Mouse (Mus musculus): ENCODE data around the gene Cdcp1. TPM values are rescaled to one million over a fixed set of nuclear protein-coding genes. Genes with fewer than 3 reads are reported as not detected.

Cdcp1 gene
- polyA plus RNA-seq, 1 experiment, result not detected

DNA sequence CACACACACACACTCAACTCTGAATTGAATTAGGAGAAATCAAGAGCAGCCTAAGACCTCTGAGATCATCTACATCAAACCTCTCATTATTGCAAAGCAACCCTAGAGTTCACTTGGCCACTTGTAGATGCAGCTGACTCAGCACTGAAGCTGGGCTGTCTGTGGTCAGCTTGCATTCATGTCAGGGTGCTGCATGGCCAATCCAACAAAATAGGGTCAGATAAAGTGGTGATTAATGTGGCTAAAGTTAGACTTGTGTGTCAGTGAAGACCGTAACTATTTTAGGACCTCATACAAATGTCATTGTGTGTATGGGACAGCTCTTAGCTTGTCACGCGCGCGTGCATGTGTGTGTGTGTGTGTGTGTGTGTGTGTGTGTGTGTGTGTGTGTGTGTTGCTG is 28.2 kb downstream of the Cdcp1 start:
- Histone ChIP-seq H3K4me1 (ENCODE audit: control insufficient read depth) (no peaks in the 10 kb centered on the region), H3K4me3 (replicated peaks) (no peak overlapping the region), H3K9me3 (ENCODE audit: control insufficient read depth, low read length) (peaks cover 4% of the 10 kb centered on the region; the same call in 1 of the 2 replicates), H3K36me3 (ENCODE audit: control insufficient read depth) (no peaks in the 10 kb centered on the region), H3K27me3 (ENCODE audit: control insufficient read depth) (no peaks in the 10 kb centered on the region)
- TF ChIP-seq GATA1 (IDR thresholded peaks at IDR 0.05; ENCODE audit: low read length), result no peak
- no peak for TF ChIP-seq TAL1 (IDR thresholded peaks at IDR 0.05; ENCODE audit: low read length)

DNA sequence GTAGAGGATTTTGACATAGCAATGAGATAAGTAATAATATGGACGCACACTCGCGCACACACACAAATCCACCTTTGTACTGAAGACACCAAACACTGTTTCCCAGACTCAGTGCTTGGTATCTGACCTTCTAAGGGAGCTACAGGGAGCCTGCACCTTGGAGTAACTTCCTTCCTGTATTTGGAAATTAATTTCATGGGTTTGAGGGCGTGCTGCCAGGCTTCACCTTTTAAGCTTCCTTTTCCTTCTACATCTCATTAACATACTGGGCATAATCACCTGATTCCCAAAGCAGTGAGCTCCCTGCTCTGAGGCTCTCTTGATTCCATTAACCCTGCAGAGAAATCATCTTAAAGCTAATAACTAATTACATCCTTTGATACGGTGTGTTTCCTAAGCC is 29.7 kb downstream of the Cdcp1 start:
- TF ChIP-seq TAL1 (IDR thresholded peaks at IDR 0.05; ENCODE audit: low read length) (no peak), GATA1 (IDR thresholded peaks at IDR 0.05; ENCODE audit: low read length) (no peak)
- Histone ChIP-seq H3K9me3 (ENCODE audit: control insufficient read depth, low read length) (peaks cover 4% of the 10 kb centered on the region; the same call in 1 of the 2 replicates), H3K4me3 (replicated peaks) (no peak overlapping the region), H3K27me3 (ENCODE audit: control insufficient read depth) (no peaks in the 10 kb centered on the region), H3K4me1 (ENCODE audit: control insufficient read depth) (no peaks in the 10 kb centered on the region), H3K36me3 (ENCODE audit: control insufficient read depth) (no peaks in the 10 kb centered on the region)

DNA sequence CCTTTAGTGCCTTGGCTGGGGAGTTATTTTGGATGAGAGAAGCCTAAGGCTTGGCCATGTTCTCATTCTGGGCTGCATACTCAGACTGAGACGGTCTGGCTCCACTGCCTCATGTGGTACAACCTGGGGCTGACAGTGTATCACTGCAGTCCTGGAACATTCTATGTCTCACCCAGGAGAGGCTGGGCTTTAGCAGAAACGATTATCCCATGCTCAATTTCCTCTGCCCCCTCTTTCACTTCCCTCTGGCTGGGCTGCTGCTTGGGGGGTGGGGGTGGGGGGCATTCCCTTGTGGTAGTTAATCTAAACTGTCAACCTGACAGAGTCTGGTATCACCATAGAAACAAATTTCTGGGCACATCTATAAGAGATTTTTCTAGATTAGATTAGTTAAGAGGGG is 30.3 kb downstream of the Cdcp1 start:
- no peak for TF ChIP-seq TAL1 (IDR thresholded peaks at IDR 0.05; ENCODE audit: low read length)
- TF ChIP-seq GATA1 (IDR thresholded peaks at IDR 0.05; ENCODE audit: low read length), result no peak
- Histone ChIP-seq H3K9me3 (ENCODE audit: control insufficient read depth, low read length) (peaks cover 4% of the 10 kb centered on the region; the same call in 1 of the 2 replicates), H3K36me3 (ENCODE audit: control insufficient read depth) (no peaks in the 10 kb centered on the region), H3K27me3 (ENCODE audit: control insufficient read depth) (no peaks in the 10 kb centered on the region), H3K4me1 (ENCODE audit: control insufficient read depth) (no peaks in the 10 kb centered on the region), H3K4me3 (replicated peaks) (no peak overlapping the region)

DNA sequence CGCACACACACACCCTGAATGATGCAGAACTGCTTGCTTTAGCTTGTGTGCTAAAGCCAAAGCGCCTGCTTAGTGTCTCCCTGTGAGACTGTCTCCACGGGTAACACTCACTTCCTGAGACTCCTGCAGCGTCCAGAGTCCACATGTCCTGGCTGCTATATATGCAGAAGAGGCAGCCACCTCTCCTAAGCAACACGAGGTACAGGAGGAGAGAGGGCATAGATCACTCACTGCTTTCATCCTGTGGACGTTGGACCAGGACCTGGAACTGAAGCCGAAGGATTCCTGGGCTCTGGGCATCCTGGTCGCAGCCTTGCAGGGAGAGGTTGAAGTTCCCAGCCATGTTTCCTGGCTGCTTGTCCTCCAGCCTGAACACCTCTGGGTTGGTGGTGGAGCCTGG is 32.6 kb downstream of the Cdcp1 start:
- Histone ChIP-seq H3K36me3 (ENCODE audit: control insufficient read depth) (no peaks in the 10 kb centered on the region), H3K4me3 (replicated peaks) (no peak overlapping the region), H3K27me3 (ENCODE audit: control insufficient read depth) (no peaks in the 10 kb centered on the region; the same call in 1 of the 2 replicates), H3K4me1 (ENCODE audit: control insufficient read depth) (no peaks in the 10 kb centered on the region), H3K9me3 (ENCODE audit: control insufficient read depth, low read length) (no peaks in the 10 kb centered on the region)
- TF ChIP-seq TAL1 (IDR thresholded peaks at IDR 0.05; ENCODE audit: low read length), result no peak
- TF ChIP-seq GATA1 (IDR thresholded peaks at IDR 0.05; ENCODE audit: low read length), result no peak

DNA sequence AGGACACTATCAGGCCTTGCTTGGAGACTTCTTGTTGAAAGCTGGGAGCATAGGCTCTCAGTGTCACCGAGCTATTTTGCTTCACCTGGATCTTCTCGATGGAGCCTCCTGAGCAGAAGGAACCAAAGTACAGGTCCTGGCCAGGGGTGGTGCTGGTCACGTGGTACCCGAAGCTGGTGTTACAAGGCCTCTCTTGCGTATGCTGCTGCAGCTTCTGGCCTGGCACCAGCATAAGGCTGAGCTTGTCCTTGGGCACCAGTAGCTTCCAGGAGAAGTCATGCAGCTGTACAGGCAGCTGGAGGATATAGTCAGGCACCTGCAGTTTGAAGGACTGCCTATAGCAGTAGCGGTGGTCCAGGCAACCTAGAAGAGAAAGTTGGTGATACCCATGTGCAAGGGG is 35.8 kb downstream of the Cdcp1 start:
- TF ChIP-seq TAL1 (IDR thresholded peaks at IDR 0.05; ENCODE audit: low read length) (no peak), GATA1 (IDR thresholded peaks at IDR 0.05; ENCODE audit: low read length) (no peak)
- no peaks in the 10 kb centered on the region for H3K9me3 ChIP-seq (ENCODE audit: control insufficient read depth, low read length)
- H3K4me3 ChIP-seq (replicated peaks), result no peak overlapping the region
- no peaks in the 10 kb centered on the region for H3K4me1 ChIP-seq (ENCODE audit: control insufficient read depth)
- H3K36me3 ChIP-seq (ENCODE audit: control insufficient read depth), result no peaks in the 10 kb centered on the region
- H3K27me3 ChIP-seq (ENCODE audit: control insufficient read depth), result no peaks in the 10 kb centered on the region; the same call in 1 of the 2 replicates

DNA sequence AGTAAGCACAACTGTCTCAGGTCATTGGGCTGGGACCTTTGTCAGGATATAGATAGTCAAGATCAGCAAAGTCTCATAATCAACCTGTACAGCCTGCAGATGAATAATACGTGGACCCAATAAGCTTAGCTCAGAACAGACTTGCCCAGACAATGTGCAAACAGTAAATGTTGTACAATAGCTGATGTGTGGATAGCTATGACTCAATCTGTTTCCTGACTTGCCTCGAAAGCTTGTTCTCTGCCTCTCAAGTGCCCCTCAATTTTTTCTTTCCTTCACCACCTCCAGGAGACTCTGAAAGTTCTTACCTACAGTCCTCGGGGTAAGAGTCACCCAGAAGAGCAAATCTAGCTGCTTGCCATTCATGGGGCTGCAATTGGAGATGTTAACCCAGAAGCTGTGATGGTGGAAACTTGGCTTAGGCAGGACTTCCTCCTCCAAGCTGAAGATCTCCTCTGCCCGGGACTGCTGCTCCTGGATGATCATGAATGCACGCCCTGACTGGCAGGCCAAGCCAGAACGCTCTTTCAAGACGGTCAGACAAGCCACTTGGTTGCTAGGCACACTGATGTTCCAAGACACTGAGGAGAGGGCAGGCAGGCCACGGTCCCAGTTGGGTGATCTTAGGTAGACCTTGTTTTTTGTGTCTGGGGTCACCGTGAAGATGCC is 38.3 kb downstream of the Cdcp1 start:
- Histone ChIP-seq H3K9me3 (ENCODE audit: control insufficient read depth, low read length) (no peaks in the 10 kb centered on the region), H3K4me3 (replicated peaks) (no peak overlapping the region), H3K36me3 (ENCODE audit: control insufficient read depth) (no peaks in the 10 kb centered on the region), H3K4me1 (ENCODE audit: control insufficient read depth) (no peaks in the 10 kb centered on the region), H3K27me3 (ENCODE audit: control insufficient read depth) (no peaks in the 10 kb centered on the region; the same call in 1 of the 2 replicates)
- no peak for TF ChIP-seq TAL1 (IDR thresholded peaks at IDR 0.05; ENCODE audit: low read length)
- no peak for TF ChIP-seq GATA1 (IDR thresholded peaks at IDR 0.05; ENCODE audit: low read length)

DNA sequence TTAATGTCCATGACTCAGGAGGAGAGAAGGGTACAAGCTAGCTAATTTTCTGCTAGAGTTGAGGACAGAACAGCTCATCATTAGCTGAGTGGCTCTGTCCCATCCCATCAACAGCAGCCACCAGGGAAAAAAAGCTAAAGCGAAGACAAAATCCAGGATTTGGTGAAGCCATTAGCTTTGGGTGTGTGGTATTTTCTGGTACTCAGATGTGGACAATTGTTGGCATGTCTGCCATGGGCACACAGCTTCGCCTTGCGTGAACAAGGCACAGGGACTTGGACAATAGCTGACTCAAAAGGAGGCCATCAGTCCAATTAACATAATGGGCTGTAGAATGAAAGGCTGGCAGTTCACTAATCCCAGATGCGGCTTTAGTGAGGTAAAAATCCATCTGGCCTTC is 41.5 kb downstream of the Cdcp1 start:
- Histone ChIP-seq H3K4me3 (replicated peaks) (no peak overlapping the region), H3K9me3 (ENCODE audit: control insufficient read depth, low read length) (no peaks in the 10 kb centered on the region), H3K36me3 (ENCODE audit: control insufficient read depth) (no peaks in the 10 kb centered on the region), H3K27me3 (ENCODE audit: control insufficient read depth) (no peaks in the 10 kb centered on the region), H3K4me1 (ENCODE audit: control insufficient read depth) (no peaks in the 10 kb centered on the region)
- TF ChIP-seq GATA1 (IDR thresholded peaks at IDR 0.05; ENCODE audit: low read length) (no peak), TAL1 (IDR thresholded peaks at IDR 0.05; ENCODE audit: low read length) (no peak)

DNA sequence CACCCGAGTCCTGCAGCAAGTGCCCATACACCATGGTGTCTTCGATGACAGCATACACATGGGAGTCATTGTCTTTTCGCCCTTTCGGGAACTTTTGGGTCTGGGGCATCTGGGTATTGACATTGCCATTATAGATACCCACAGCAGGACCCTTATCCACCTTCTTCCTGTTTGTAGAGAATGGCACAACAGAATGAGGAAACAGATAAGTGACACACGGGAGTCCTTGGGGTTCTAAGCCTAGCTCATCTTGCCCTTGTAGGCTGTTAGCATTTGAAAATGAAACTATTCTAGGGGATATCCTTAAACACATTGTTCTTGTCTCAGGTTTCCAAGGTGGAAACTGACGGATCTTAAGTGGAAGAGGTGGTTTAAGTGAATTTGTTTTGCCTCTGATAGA is 42.1 kb downstream of the Cdcp1 start:
- Histone ChIP-seq H3K9me3 (ENCODE audit: control insufficient read depth, low read length) (no peaks in the 10 kb centered on the region), H3K4me3 (replicated peaks) (no peak overlapping the region), H3K36me3 (ENCODE audit: control insufficient read depth) (no peaks in the 10 kb centered on the region), H3K4me1 (ENCODE audit: control insufficient read depth) (no peaks in the 10 kb centered on the region), H3K27me3 (ENCODE audit: control insufficient read depth) (no peaks in the 10 kb centered on the region)
- TF ChIP-seq GATA1 (IDR thresholded peaks at IDR 0.05; ENCODE audit: low read length), result no peak
- no peak for TF ChIP-seq TAL1 (IDR thresholded peaks at IDR 0.05; ENCODE audit: low read length)

DNA sequence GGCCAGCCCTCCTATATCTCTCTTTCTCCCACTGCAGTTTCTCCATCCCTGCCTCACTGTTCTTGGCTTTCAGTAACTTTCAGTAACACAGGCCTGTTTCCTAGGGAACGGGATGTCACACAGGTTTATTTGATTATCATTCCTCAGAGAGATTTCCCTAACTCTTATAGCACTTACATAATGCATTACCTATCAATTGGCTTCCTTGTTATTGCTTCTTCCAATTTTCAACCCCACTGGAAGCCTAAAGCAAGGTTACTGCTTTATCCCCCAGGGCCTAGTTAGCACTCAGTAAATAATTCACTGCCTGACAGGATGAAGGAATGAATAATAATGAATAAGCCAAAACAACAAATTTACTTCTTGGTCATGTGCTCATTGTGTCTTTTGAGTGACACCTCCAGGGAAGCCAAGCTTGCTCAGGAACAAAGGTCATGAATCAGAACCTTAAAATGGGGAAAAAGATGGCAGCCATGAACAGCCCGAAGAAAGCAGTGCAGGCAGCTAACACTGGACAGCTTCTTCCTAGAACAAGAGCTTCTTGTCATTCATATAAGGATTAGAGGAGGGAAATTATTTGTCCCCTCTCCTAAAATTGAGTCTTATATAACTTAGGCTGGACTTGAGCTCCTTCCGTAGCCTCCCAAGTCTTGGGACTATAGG is 49.9 kb downstream of the Cdcp1 start:
- H3K36me3 ChIP-seq (ENCODE audit: control insufficient read depth), result no peaks in the 10 kb centered on the region
- no peaks in the 10 kb centered on the region; the same call in 1 of the 2 replicates for H3K27me3 ChIP-seq (ENCODE audit: control insufficient read depth)
- H3K4me3 ChIP-seq (replicated peaks), result no peak overlapping the region
- peaks cover 5% of the 10 kb centered on the region for H3K9me3 ChIP-seq (ENCODE audit: control insufficient read depth, low read length)
- TF ChIP-seq TAL1 (IDR thresholded peaks at IDR 0.05; ENCODE audit: low read length) (no peak), GATA1 (IDR thresholded peaks at IDR 0.05; ENCODE audit: low read length) (no peak)
- H3K4me1 ChIP-seq (ENCODE audit: control insufficient read depth), result peaks cover 5% of the 10 kb centered on the region

Measured in erythroblast, embryonic 14.5 days (primary cell).